Mouse (Mus musculus): ENCODE measurements at regions not wholly inside any gene's neighbourhood (a gene's known extent, or its start where the extent isn't known, plus 50 kb on each side); places are given as distances from the start of the nearest gene placed in this dataset.

- intact Hi-C loops (cut with DNase I): no loop called here
These were observed 581.8 kb downstream of the Tox3 start for GRCm38 (mm10) chr8:89766387-89766786.

- intact Hi-C loops (cut with DNase I): no loop called here
These were observed 588.6 kb downstream of the Tox3 start for GRCm38 (mm10) chr8:89759531-89759930.

GRCm38 (mm10) chr8:89758695-89759094 lies 589.4 kb downstream of the Tox3 start:
- intact Hi-C loops (cut with DNase I): no loop called here

DNA sequence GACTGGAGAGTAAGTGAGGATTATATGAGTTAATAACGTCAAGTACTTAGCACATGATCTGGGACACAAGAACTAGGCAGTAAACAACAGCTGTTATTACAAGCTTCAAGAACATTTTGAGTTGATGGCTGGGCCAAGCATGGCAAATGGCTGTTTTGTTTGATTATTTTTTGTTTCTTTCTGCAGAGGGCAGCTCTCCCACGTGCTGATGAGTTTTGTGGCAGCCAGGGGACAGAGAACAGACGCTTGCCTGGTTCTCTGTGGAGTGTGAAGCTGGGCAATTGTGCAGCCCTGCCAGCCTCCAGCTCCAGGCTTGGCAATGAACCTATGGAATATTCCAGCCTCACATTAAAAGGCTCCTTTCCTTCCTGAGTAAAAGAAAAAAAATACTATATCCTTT lies 592.2 kb downstream of the Tox3 start:
- intact Hi-C loops (cut with DNase I): no loop called here

- intact Hi-C loops (cut with DNase I): no loop called here
These were observed 596.9 kb downstream of the Tox3 start for GRCm38 (mm10) chr8:89751201-89751600.

DNA sequence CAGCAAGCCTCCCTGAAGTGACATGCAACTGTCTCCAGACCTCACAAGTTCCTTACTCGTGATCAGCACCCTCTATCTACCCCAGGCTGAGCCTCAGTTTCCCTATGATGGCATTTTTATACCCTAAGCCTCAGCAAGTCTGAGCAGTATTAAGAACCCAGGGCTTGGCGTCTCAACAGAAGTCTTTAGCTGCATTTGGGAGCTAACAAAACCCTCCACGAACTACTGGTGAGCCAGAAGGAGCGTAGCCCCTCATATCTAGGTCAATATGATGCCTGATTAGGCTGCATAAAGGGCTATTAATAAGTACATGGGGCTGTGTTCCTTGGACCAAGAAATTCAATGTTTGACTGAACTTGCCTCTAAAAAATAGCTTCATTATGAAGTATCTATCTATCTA lies 600.4 kb downstream of the Tox3 start:
- intact Hi-C loops (cut with DNase I): no loop called here

GRCm38 (mm10) chr8:89744267-89745028 lies 603.7 kb downstream of the Tox3 start:
- intact Hi-C loops (cut with DNase I): no loop called here

DNA sequence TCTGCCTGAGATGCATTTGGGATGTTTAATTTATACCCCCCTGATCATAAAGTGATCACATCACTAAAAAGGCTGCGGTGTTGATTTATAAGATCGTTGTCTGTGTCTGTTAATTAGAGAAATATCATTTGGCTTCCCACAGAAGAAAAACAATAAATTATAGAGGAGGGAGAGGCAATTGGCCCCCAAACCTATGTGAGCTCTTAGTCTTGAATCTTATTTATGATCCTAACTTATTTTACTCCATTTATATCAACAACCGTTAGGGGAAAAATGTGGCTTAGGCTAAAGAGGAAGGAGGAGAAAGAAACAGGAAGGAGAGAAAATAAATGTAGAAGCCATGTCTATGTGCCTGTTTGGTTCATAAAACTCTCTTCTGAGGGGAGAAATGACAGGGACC lies 609.5 kb downstream of the Tox3 start:
- intact Hi-C loops (cut with DNase I): no loop called here

- intact Hi-C loops (cut with DNase I): no loop called here
These were observed 610.5 kb downstream of the Tox3 start for GRCm38 (mm10) chr8:89737636-89738035.

- intact Hi-C loops (cut with DNase I): no loop called here
These were observed 620.9 kb downstream of the Tox3 start for GRCm38 (mm10) chr8:89727252-89727651.

DNA sequence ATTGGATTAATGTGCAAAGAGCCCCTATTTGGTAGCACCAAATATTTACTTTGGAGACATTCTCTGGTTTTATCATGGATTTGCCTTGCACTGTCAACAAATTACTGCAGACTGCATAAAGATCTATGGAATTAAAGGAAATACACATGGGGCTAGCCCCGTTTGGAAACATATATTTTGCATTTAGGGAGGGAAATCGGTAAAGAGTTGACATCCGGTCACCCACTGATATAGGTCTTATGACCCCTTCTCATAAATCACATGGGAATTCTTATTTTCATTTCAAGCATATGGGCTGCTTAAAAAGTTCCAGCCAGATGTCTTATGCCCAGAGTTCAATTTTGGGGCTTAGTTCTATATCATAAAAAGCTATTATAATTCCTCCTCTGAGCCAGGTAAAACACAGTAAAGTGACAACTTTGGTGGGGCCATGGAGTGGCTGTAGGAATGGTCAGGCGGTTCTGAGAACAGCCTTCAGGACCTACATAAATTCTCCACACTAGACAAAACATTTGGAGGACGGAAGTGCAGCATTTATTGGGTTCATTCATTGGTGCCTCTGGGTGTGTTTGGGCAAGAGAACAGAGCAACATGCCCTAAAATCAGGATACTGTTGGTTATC lies 626.3 kb downstream of the Tox3 start:
- intact Hi-C loops (cut with DNase I): no loop called here

- intact Hi-C loops (cut with DNase I): no loop called here
These were observed 634.3 kb downstream of the Tox3 start for GRCm38 (mm10) chr8:89713880-89714279.

- intact Hi-C loops (cut with DNase I): no loop called here
These were observed 640.7 kb downstream of the Tox3 start for GRCm38 (mm10) chr8:89707341-89707928.

DNA sequence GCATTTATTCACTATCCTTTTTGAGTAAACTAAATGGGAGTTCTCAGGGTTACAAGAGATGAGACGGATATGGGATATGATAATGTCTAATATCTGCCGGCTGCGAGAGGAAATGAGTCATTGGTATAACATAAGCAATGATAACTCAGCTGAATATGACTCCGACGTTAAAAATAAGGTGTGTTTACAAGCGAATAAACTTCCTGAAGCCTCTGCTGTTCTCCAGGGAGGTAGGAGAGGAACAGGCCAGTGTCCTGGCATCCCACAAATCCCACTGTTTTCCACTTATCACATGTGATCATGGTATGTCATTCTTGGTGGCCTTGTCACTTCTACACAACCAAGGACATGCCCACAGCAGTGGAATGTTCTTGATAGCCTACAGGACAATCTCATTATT lies 641.7 kb upstream of the Sall1 start:
- intact Hi-C loops (cut with DNase I): no loop called here

DNA sequence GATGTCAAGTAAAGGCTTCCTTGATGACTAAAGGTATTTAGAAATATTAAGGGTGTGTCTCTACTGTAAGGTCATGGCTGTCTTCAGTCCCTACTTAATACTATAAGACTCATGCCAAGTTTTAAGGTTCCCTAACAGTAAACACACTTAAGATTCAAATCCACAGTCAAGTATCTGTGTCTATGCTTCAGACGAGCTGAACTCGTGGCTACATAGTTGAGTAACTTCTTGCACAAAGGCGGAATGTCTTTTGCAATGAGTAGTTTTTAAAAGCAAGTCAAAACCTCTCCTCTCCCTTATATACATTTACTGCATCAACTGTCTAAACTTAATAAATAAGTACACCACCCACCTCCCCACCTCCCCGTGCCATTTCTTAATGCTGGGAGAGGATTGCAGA lies 637.0 kb upstream of the Sall1 start:
- intact Hi-C loops (cut with DNase I): no loop called here

- intact Hi-C loops (cut with DNase I): no loop called here
These were observed 636.4 kb upstream of the Sall1 start for GRCm38 (mm10) chr8:89680341-89680740.

DNA sequence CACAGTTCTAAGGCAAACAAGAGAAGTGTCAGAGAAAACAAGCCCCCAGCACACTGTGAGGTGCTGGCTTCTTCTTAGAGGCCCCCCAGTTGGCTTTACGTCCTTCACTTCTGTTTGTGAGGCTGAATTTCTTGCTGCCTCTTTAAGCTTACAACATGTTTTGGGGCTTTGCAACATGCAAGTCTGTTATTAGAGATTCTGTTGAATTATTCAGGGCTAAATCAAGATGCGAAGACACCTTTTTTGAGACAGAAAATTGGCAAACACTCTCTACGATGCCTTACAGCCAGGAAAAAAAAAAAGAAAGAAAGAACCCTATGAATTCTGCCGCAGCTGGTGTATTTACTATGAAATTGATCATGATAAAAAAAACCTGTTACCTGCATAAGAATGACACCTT lies 635.6 kb upstream of the Sall1 start:
- intact Hi-C loops (cut with DNase I): no loop called here

DNA sequence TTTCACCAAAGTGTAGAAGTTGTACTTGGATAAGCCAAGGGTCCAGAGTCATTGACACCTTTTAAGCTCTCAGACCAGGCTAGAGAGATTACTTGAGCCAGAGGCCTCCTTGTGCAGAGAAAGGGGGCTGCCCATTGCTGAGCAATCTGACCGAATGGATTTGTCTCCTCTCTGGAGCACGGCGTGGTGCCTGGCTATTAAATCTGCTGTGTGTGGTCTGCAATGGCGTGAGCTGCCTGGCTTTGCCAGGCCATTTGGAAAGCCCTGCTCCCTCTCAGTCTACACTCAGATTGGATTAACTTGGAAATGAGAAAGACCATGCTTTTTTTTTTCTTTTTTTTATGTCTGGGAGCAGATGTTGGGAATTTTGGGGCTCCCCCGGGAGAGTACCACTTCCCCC lies 633.3 kb upstream of the Sall1 start:
- intact Hi-C loops (cut with DNase I): no loop called here

DNA sequence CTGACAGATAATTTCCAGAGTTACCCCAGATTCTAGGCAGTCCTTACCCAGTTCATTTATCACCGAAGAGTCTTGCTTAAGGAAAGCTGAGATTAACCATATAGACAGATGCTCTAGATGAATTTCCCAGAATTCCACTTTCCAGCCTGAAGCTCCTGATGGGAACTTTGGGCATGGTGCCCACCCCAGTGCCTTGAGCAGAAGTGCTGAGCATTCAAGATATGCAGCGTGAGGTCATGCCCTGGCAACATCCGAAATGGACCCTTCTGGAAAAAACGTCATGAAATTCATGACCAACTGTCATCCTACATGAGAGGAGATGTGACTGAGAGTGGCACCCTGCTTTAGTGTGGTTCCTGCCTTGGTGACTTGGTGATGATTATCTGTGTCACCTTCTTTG lies 629.9 kb upstream of the Sall1 start:
- intact Hi-C loops (cut with DNase I): no loop called here

GRCm38 (mm10) chr8:89672631-89673030 lies 628.7 kb upstream of the Sall1 start:
- intact Hi-C loops (cut with DNase I): no loop called here

- intact Hi-C loops (cut with DNase I): no loop called here
These were observed 621.1 kb upstream of the Sall1 start for GRCm38 (mm10) chr8:89664911-89665689.

DNA sequence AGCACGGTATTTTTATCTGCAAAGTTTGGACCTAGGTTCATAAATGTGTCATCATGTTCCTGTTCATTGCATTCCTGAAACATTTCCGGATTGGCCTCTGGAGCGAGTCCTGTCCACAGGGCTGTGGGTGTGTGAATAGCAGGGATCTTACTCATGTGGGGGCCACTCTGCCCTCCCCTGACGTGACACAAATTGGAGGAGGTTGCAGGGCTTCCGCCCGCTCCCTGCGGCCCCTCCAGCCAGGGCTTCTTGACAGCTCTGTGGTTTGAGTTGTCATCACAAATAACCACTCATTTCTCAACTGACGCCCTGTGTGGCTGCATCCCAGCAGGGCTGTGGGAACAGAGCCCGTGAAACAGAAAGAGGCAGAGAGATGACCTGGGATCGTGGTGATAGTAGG lies 619.9 kb upstream of the Sall1 start:
- intact Hi-C loops (cut with DNase I): no loop called here

Measured in adrenal gland (tissue).